Mouse (Mus musculus) heart, embryonic 12.5 days (tissue): ENCODE measurements at regions not wholly inside any gene's neighbourhood (a gene's known extent, or its start where the extent isn't known, plus 50 kb on each side); places are given as distances from the start of the nearest gene placed in this dataset.

Experiments used
- ATAC-seq: fragments of 200-750 bp; cut with Nextera tagmentation; 2 replicates; pipeline ENCODE4 v1.8.0; 2017; ENCODE audit warnings: moderate TSS enrichment, moderate library complexity; ENCODE audit not compliant: insufficient number of reproducible peaks, low FRiP score
- H3K27ac ChIP-seq: fragments of 300-500 bp; sonication (generic); 2 replicates; pipeline ENCODE4 v1.5.1; 2016; ENCODE audit warnings: mild to moderate bottlenecking, moderate library complexity; ENCODE audit not compliant: poor library complexity, severe bottlenecking
- H3K27me3 ChIP-seq: fragments of 300-500 bp; sonication (generic); replicated peaks from 2 replicates; pipeline ENCODE4 v1.6.1; 2016; ENCODE audit warnings: mild to moderate bottlenecking, moderate library complexity
- H3K36me3 ChIP-seq: fragments of 300-500 bp; sonication (generic); 2 replicates; pipeline ENCODE4 v1.6.1; 2016; ENCODE audit warnings: mild to moderate bottlenecking, moderate library complexity
- H3K4me1 ChIP-seq: fragments of 300-500 bp; sonication (generic); replicated peaks from 2 replicates; pipeline ENCODE4 v1.6.1; 2016; ENCODE audit warnings: mild to moderate bottlenecking
- H3K4me2 ChIP-seq: fragments of 300-500 bp; sonication (generic); 2 replicates; pipeline ENCODE4 v1.6.1; 2016; ENCODE audit warnings: mild to moderate bottlenecking, moderate library complexity
- H3K4me3 ChIP-seq: fragments of 300-500 bp; sonication (generic); 2 replicates; pipeline ENCODE4 v1.5.1; 2016; ENCODE audit warnings: mild to moderate bottlenecking
- H3K9ac ChIP-seq: fragments of 300-500 bp; sonication (generic); 2 replicates; pipeline ENCODE4 v1.6.1; 2016; ENCODE audit warnings: mild to moderate bottlenecking, moderate library complexity
- H3K9me3 ChIP-seq: fragments of 300-500 bp; sonication (generic); replicated peaks from 2 replicates; pipeline ENCODE4 v1.6.1; 2016; ENCODE audit warnings: mild to moderate bottlenecking, moderate library complexity
- WGBS: fragments of 180-500 bp; shearing (Covaris S2); methylation state at CpG from one replicate; pipeline ENCODE4 v1.1.7; 2016; 5-methylcytosine and 5-hydroxymethylcytosine counted together

GRCm38 (mm10) chr12:71506716-71507115, 197.0 kb downstream of the Dact1 start:
- Histone ChIP-seq H3K27me3 (no peaks in the 10 kb centered on the region), H3K4me2 (no peak overlapping the region)
- ATAC-seq: no peak

GRCm38 (mm10) chr12:71512915-71513612, 203.4 kb downstream of the Dact1 start:
- Histone ChIP-seq H3K9me3 (0 out of 2 replicates have a peak, but pooled peaks cover 4% of the 10 kb centered on the region), H3K4me2 (no peak overlapping the region), H3K27ac (no peak overlapping the region), H3K27me3 (no peaks in the 10 kb centered on the region), H3K4me1 (no peaks in the 10 kb centered on the region), H3K36me3 (no peaks in the 10 kb centered on the region), H3K9ac (no peak overlapping the region), H3K4me3 (no peak overlapping the region)
- 61% methylated on average over 7 of the region's 7 CpGs for WGBS
- ATAC-seq: no peak

More at GRCm38 (mm10) chr12:71506716-71507115, 197.0 kb downstream of the Dact1 start:
- Histone ChIP-seq H3K36me3 (no peaks in the 10 kb centered on the region), H3K27ac (no peak overlapping the region), H3K4me3 (no peak overlapping the region), H3K9ac (no peak overlapping the region), H3K9me3 (0 out of 2 replicates have a peak, but pooled peaks cover 4% of the 10 kb centered on the region), H3K4me1 (no peaks in the 10 kb centered on the region)
- 65% methylated on average over 1 of the region's 1 CpGs for WGBS

GRCm38 (mm10) chr12:71519520-71519919, 209.8 kb downstream of the Dact1 start:
- no peak overlapping the region for H3K27ac ChIP-seq
- no peak for ATAC-seq
- WGBS: 34% methylated on average over 1 of the region's 1 CpGs

GRCm38 (mm10) chr12:71521936-71522335, 212.3 kb downstream of the Dact1 start:
- Histone ChIP-seq H3K9me3 (no peaks in the 10 kb centered on the region), H3K9ac (no peak overlapping the region), H3K27me3 (no peaks in the 10 kb centered on the region), H3K36me3 (no peaks in the 10 kb centered on the region), H3K4me3 (no peak overlapping the region), H3K4me1 (peaks cover 5% of the 10 kb centered on the region), H3K27ac (no peak overlapping the region), H3K4me2 (no peak overlapping the region)
- ATAC-seq: no peak
- 81% methylated on average over 3 of the region's 3 CpGs for WGBS

More at GRCm38 (mm10) chr12:71519520-71519919, 209.8 kb downstream of the Dact1 start:
- Histone ChIP-seq H3K27me3 (no peaks in the 10 kb centered on the region), H3K36me3 (no peaks in the 10 kb centered on the region), H3K4me2 (no peak overlapping the region), H3K9ac (no peak overlapping the region), H3K9me3 (no peaks in the 10 kb centered on the region), H3K4me3 (no peak overlapping the region), H3K4me1 (peaks cover 5% of the 10 kb centered on the region)

- no peaks in the 10 kb centered on the region for H3K9me3 ChIP-seq
- WGBS: 78% methylated on average over 5 of the region's 5 CpGs
- peaks cover 5% of the 10 kb centered on the region for H3K4me1 ChIP-seq
- no peak overlapping the region for H3K9ac ChIP-seq
- H3K27ac ChIP-seq: no peak overlapping the region
- H3K4me2 ChIP-seq: no peak overlapping the region
- ATAC-seq: no peak
- no peaks in the 10 kb centered on the region for H3K36me3 ChIP-seq
- no peaks in the 10 kb centered on the region for H3K27me3 ChIP-seq
- H3K4me3 ChIP-seq: no peak overlapping the region
Observed at GRCm38 (mm10) chr12:71522451-71522850, 212.8 kb downstream of the Dact1 start.

GRCm38 (mm10) chr12:71524156-71524555, 214.5 kb downstream of the Dact1 start:
- Histone ChIP-seq H3K27ac (no peak overlapping the region), H3K4me3 (no peak overlapping the region), H3K36me3 (no peaks in the 10 kb centered on the region), H3K4me2 (0 out of 2 replicates have a peak overlapping the region, but pooled peaks have one; percentile 10), H3K9ac (no peak overlapping the region), H3K27me3 (no peaks in the 10 kb centered on the region), H3K9me3 (no peaks in the 10 kb centered on the region), H3K4me1 (peaks cover 5% of the 10 kb centered on the region)
- WGBS: 7% methylated on average over 6 of the region's 6 CpGs
- ATAC-seq: no peak

- no peak overlapping the region for H3K27ac ChIP-seq
- peaks cover 5% of the 10 kb centered on the region for H3K4me1 ChIP-seq
- no peak overlapping the region for H3K4me3 ChIP-seq
- WGBS: 51% methylated on average over 10 of the region's 10 CpGs
- no peaks in the 10 kb centered on the region for H3K9me3 ChIP-seq
- no peak overlapping the region for H3K9ac ChIP-seq
- H3K4me2 ChIP-seq: no peak overlapping the region
- no peaks in the 10 kb centered on the region for H3K27me3 ChIP-seq
- no peak for ATAC-seq
- H3K36me3 ChIP-seq: no peaks in the 10 kb centered on the region
Observed at GRCm38 (mm10) chr12:71525255-71525927, 215.7 kb downstream of the Dact1 start.

GRCm38 (mm10) chr12:71526623-71527022, 216.9 kb downstream of the Dact1 start:
- peaks cover 5% of the 10 kb centered on the region for H3K4me1 ChIP-seq
- 88% methylated on average over 7 of the region's 7 CpGs for WGBS
- H3K27me3 ChIP-seq: no peaks in the 10 kb centered on the region
- no peak overlapping the region for H3K4me3 ChIP-seq
- H3K4me2 ChIP-seq: no peak overlapping the region
- ATAC-seq: no peak
- no peak overlapping the region for H3K27ac ChIP-seq
- no peak overlapping the region for H3K9ac ChIP-seq
- no peaks in the 10 kb centered on the region for H3K9me3 ChIP-seq
- H3K36me3 ChIP-seq: no peaks in the 10 kb centered on the region

- WGBS: 77% methylated on average over 3 of the region's 3 CpGs
- ATAC-seq: no peak
Observed at GRCm38 (mm10) chr12:71532161-71532560, 222.5 kb downstream of the Dact1 start.

GRCm38 (mm10) chr12:71532708-71533450, 223.2 kb downstream of the Dact1 start:
- no peaks in the 10 kb centered on the region for H3K27me3 ChIP-seq
- no peak overlapping the region for H3K27ac ChIP-seq
- H3K4me2 ChIP-seq: no peak overlapping the region
- H3K9me3 ChIP-seq: no peaks in the 10 kb centered on the region
- no peak overlapping the region for H3K4me3 ChIP-seq
- 78% methylated on average over 22 of the region's 22 CpGs for WGBS
- no peak for ATAC-seq
- no peak overlapping the region for H3K9ac ChIP-seq
- H3K36me3 ChIP-seq: no peaks in the 10 kb centered on the region
- no peaks in the 10 kb centered on the region for H3K4me1 ChIP-seq

More at GRCm38 (mm10) chr12:71532161-71532560, 222.5 kb downstream of the Dact1 start:
- H3K4me3 ChIP-seq: no peak overlapping the region
- H3K27me3 ChIP-seq: no peaks in the 10 kb centered on the region
- no peak overlapping the region for H3K9ac ChIP-seq
- no peaks in the 10 kb centered on the region for H3K36me3 ChIP-seq
- no peak overlapping the region for H3K27ac ChIP-seq
- H3K9me3 ChIP-seq: no peaks in the 10 kb centered on the region
- H3K4me1 ChIP-seq: no peaks in the 10 kb centered on the region
- no peak overlapping the region for H3K4me2 ChIP-seq

GRCm38 (mm10) chr12:71533701-71534100, 224.0 kb downstream of the Dact1 start:
- no peaks in the 10 kb centered on the region for H3K27me3 ChIP-seq
- no peak for ATAC-seq
- H3K4me1 ChIP-seq: peaks cover 4% of the 10 kb centered on the region
- no peaks in the 10 kb centered on the region for H3K9me3 ChIP-seq
- H3K4me3 ChIP-seq: no peak overlapping the region
- H3K27ac ChIP-seq: no peak overlapping the region
- WGBS: 81% methylated on average over 9 of the region's 9 CpGs
- no peak overlapping the region for H3K4me2 ChIP-seq
- no peaks in the 10 kb centered on the region for H3K36me3 ChIP-seq
- no peak overlapping the region for H3K9ac ChIP-seq
